Mouse (Mus musculus) ovary, adult 2 months (tissue): Measurements from ENCODE around the gene Pnma3. TPM values are rescaled to one million over a fixed set of nuclear protein-coding genes. Genes with fewer than 3 reads are reported as not detected.

Source experiments
- polyA plus RNA-seq: library from polyadenylated mRNA; depleted of rRNA; stranded (reverse); fragments of >200 nt; gene quantifications from 2 replicates; pipeline ENCODE4 v1.2.3, GENCODE M21; 2012; rRNA removed

Gene Pnma3
- 0.03 TPM in 1 of 2 replicates, not detected in the other for polyA plus RNA-seq

GRCm38 (mm10) chrX:73064415-73064793 is at the start of gene Pnma3:
Pnma3 (plus strand) TSS chrX:73064787.

GRCm38 (mm10) chrX:73037003-73037402 is 27.6 kb upstream of the Pnma3 start, which contains the start of gene Pnma5:
Pnma5 (minus strand) TSS chrX:73037103.

GRCm38 (mm10) chrX:73082267-73083055 is 17.9 kb downstream of the Pnma3 start, which contains the start of gene Xlr4a:
Xlr4a (minus strand) TSS chrX:73082478.

GRCm38 (mm10) chrX:73096941-73097508 is 32.4 kb downstream of the Pnma3 start, which contains the start of gene Xlr3a:
Xlr3a (minus strand) TSS chrX:73097095.

DNA sequence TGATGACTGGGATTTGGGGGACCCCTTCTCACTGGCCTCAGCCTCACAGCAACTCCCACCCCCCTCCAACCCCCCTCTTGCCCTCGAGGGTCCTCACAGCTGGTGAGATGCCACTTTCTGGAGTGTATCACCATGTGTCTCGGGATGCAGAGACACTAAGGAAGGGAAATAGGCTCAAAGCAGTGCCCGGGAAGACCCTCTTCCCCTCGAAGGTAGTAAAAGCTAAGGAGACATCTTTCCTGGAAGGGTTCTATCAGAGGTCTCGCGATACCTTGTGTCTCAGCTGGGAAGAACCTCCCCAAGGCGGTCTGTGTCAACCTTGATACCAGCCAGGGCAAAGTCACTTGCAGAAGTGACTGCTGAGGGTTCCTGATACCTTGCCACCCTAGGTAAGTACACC is 52.2 kb downstream of the Pnma3 start, which contains the start of gene Gm14685:
Gene Gm14685, plus strand, starts transcription at position 301 of the 400 bp plus-strand sequence.

Other genes with a start within 250 kb of the Pnma3 start
- gene Gabrq, start 239.6 kb upstream of the Pnma3 start, polyA plus RNA-seq = 0.21 and 0.25 TPM in 2 replicates
- gene Cetn2, start 146.4 kb upstream of the Pnma3 start, polyA plus RNA-seq = 2.2 and 2.8 TPM in 2 replicates
- 8.2 and 11.8 TPM in 2 replicates for gene Nsdhl, start 146.2 kb upstream of the Pnma3 start, polyA plus RNA-seq
- gene Zfp185, start 77.4 kb upstream of the Pnma3 start, polyA plus RNA-seq = 4.9 and 5.3 TPM in 2 replicates
- 0.14 and 0.17 TPM in 2 replicates for gene Pnma5, start 27.7 kb upstream of the Pnma3 start, polyA plus RNA-seq
- gene Xlr4a, start 17.7 kb downstream of the Pnma3 start, polyA plus RNA-seq = 0.12 TPM in 1 of 2 replicates, not detected in the other
- 0.41 and 0.93 TPM in 2 replicates for gene Xlr3a, start 32.3 kb downstream of the Pnma3 start, polyA plus RNA-seq
- 0.20 TPM in 1 of 2 replicates, not detected in the other for gene Gm14685, start 52.3 kb downstream of the Pnma3 start, polyA plus RNA-seq
- gene Xlr5b, start 84.0 kb downstream of the Pnma3 start, polyA plus RNA-seq = not detected in 2 replicates
- gene DXBay18, start 84.7 kb downstream of the Pnma3 start, polyA plus RNA-seq = 0.12 TPM in 1 of 2 replicates, not detected in the other
- not detected in 2 replicates for gene Spin2d, start 112.2 kb downstream of the Pnma3 start, polyA plus RNA-seq
- gene Xlr3b, start 127.4 kb downstream of the Pnma3 start, polyA plus RNA-seq = 0.33 and 1.5 TPM in 2 replicates
- 0.17 and 0.23 TPM in 2 replicates for gene Xlr4b, start 149.5 kb downstream of the Pnma3 start, polyA plus RNA-seq
- gene F8a, start 163.5 kb downstream of the Pnma3 start, polyA plus RNA-seq = 26.3 and 35.3 TPM in 2 replicates
- 0.09 and 0.10 TPM in 2 replicates for gene Xlr4c, start 178.3 kb downstream of the Pnma3 start, polyA plus RNA-seq
- not detected in 2 replicates for gene Xlr3c, start 200.6 kb downstream of the Pnma3 start, polyA plus RNA-seq
- gene Xlr5a, start 228.2 kb downstream of the Pnma3 start, polyA plus RNA-seq = 0.09 TPM in 1 of 2 replicates, not detected in the other
- not detected in 2 replicates for gene Xlr5c, start 228.2 kb downstream of the Pnma3 start, polyA plus RNA-seq